Mouse (Mus musculus): ENCODE results near the gene Zscan22. TPM values are rescaled to one million over a fixed set of nuclear protein-coding genes. Genes with fewer than 3 reads are reported as not detected.
"Not testable (repeated sequence)": the region's sequence is repeated elsewhere in the genome, so short reads cannot be mapped to it uniquely, and the experiment has no call there.

The Zscan22 gene
- total and polyA plus RNA-seq, 2 experiments = 1.2 to 6.6 TPM

DNA sequence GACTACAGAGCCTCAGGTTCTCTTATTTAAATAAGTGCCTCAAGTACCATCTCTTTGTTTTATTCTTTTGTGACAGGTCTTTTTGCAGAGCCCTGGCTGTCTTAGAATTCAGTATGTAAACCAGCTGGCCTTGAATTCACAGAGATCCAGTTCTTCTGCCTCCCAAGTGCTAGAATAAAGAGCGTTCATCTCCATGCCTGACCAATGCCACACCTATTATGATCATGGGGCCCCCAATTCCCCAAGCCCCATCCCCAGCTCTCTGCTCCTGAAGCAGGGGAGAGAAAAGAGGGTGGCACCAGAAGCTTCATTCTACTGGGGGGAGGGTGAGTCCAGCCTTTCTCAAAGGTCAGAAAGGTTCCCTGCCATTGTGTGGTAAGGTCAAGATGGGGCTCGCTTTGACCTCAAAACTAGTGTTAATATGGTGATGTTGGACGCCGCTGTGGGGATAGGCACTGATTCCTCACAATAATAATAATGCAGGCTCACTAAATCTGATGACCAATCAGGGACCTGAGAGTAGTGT, 36.1 kb downstream of the Zscan22 start:
- Histone ChIP-seq H3K79me2 (ENCODE audit: control insufficient read depth, insufficient read depth, low read length) (no peaks in the 10 kb centered on the region), H3K9ac (ENCODE audit: low read depth, low read length) (no peak overlapping the region), H3K27ac (replicated peaks; ENCODE audit: insufficient read depth, low read depth, low read length) (no peak overlapping the region), H3K4me3 (ENCODE audit: insufficient read depth, low read depth, low read length) (no peak overlapping the region), H3K36me3 (ENCODE audit: control insufficient read depth, insufficient read depth, low read length) (no peaks in the 10 kb centered on the region), H3K27me3 (ENCODE audit: control insufficient read depth, insufficient read depth, low read length) (no peaks in the 10 kb centered on the region), H3K4me1 (ENCODE audit: control insufficient read depth, insufficient read depth, low read length) (peaks cover 9% of the 10 kb centered on the region)
- TF ChIP-seq CTCF (IDR thresholded peaks at IDR 0.05; ENCODE audit: low read depth, low read length) = no peak
- no peak for TF ChIP-seq POLR2A (IDR thresholded peaks at IDR 0.05; ENCODE audit: extremely low read depth, insufficient read depth, low read length)
- no peak for DNase-seq (ENCODE audit: extremely low read depth, low read depth, low spot score)
- 85% methylated on average over 4 of the region's 4 CpGs for WGBS

DNA sequence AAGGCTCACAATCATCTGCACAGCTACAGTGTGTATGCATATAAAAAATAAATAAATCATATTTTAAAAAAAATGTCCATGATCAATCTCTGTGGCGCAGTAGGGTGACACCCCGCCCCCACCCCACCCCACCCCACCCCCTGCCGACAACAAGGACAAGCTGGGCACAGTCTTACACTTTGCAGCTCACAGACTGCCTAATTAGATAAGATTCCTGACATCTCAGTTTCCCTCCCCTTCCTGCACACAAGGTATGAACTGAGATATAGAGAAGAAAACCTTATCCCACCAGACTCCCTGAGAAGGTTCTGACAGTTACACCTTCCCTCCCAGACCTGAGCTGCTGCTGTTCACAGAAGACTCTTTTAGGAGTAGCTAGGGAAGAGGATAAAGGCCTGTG, 37.2 kb downstream of the Zscan22 start:
- no peak overlapping the region for H3K27ac ChIP-seq (replicated peaks; ENCODE audit: insufficient read depth, low read depth, low read length)
- no peak for DNase-seq (ENCODE audit: extremely low read depth, low read depth, low spot score)
- H3K4me1 ChIP-seq (ENCODE audit: control insufficient read depth, insufficient read depth, low read length) = peaks cover 2% of the 10 kb centered on the region; the same call in 1 of the 2 replicates
- no peaks in the 10 kb centered on the region for H3K36me3 ChIP-seq (ENCODE audit: control insufficient read depth, insufficient read depth, low read length)
- no peaks in the 10 kb centered on the region for H3K79me2 ChIP-seq (ENCODE audit: control insufficient read depth, insufficient read depth, low read length)
- H3K9ac ChIP-seq (ENCODE audit: low read depth, low read length) = no peak overlapping the region
- TF ChIP-seq CTCF (IDR thresholded peaks at IDR 0.05; ENCODE audit: low read depth, low read length) (no peak), POLR2A (IDR thresholded peaks at IDR 0.05; ENCODE audit: extremely low read depth, insufficient read depth, low read length) (no peak)
- no peak overlapping the region for H3K4me3 ChIP-seq (ENCODE audit: insufficient read depth, low read depth, low read length)
- no peaks in the 10 kb centered on the region for H3K27me3 ChIP-seq (ENCODE audit: control insufficient read depth, insufficient read depth, low read length)
- WGBS = 79% methylated on average over 3 of the region's 3 CpGs

DNA sequence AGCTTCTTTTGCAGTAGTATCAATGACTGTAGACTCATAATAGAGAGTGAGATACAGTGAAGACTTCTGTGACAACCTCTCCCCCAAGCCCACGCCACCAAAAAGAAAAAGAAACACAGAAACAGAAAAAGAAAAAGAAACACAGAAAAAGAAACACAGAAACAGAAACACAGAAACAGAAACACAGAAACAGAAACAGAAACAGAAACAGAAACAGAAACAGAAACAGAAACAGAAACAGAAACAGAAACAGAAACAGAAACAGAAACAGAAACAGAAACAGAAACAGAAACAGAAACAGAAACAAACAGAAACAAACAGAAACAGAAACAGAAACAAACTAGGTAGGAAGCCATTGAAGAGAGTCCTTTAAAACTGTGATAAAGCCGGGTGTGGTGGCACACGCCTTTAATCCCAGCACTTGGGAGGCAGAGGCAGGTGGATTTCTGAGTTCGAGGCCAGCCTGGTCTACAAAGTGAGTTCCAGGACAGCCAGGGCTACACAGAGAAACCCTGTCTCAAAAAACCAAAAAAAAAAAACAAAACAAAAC, 39.7 kb downstream of the Zscan22 start:
- not testable (repeated sequence) for H3K27me3 ChIP-seq (ENCODE audit: control insufficient read depth, insufficient read depth, low read length); H3K4me3 ChIP-seq (ENCODE audit: insufficient read depth, low read depth, low read length); DNase-seq (ENCODE audit: extremely low read depth, low read depth, low spot score); H3K79me2 ChIP-seq (ENCODE audit: control insufficient read depth, insufficient read depth, low read length); H3K36me3 ChIP-seq (ENCODE audit: control insufficient read depth, insufficient read depth, low read length); H3K9ac ChIP-seq (ENCODE audit: low read depth, low read length); H3K4me1 ChIP-seq (ENCODE audit: control insufficient read depth, insufficient read depth, low read length); H3K27ac ChIP-seq (replicated peaks; ENCODE audit: insufficient read depth, low read depth, low read length)
- 90% methylated on average over 4 of the region's 4 CpGs for WGBS

DNA sequence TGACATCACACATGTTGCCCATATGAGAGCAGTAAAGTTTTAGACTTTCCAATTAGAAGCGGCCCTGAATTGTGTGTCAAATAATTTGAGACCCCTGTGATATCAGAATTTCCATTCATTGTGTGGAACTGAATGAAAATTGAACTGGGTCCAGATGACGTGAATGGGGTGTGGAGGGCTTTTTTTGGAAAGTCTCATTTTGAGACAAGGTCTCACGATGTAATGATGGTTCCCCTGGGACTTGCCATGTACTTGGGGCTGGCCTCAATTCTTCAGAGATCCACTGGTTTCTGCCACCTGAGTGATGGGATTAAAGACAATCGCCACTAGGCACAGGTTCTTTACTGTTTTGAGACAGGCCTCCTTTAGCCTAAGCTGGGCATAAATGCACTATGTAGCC, 43.0 kb downstream of the Zscan22 start:
- Histone ChIP-seq H3K4me1 (ENCODE audit: control insufficient read depth, insufficient read depth, low read length) (no peaks in the 10 kb centered on the region), H3K36me3 (ENCODE audit: control insufficient read depth, insufficient read depth, low read length) (no peaks in the 10 kb centered on the region), H3K9ac (ENCODE audit: low read depth, low read length) (no peak overlapping the region), H3K4me3 (ENCODE audit: insufficient read depth, low read depth, low read length) (no peak overlapping the region), H3K79me2 (ENCODE audit: control insufficient read depth, insufficient read depth, low read length) (no peaks in the 10 kb centered on the region), H3K27me3 (ENCODE audit: control insufficient read depth, insufficient read depth, low read length) (no peaks in the 10 kb centered on the region), H3K27ac (replicated peaks; ENCODE audit: insufficient read depth, low read depth, low read length) (no peak overlapping the region)
- TF ChIP-seq CTCF (IDR thresholded peaks at IDR 0.05; ENCODE audit: low read depth, low read length) (no peak), POLR2A (IDR thresholded peaks at IDR 0.05; ENCODE audit: extremely low read depth, insufficient read depth, low read length) (no peak)
- DNase-seq (ENCODE audit: extremely low read depth, low read depth, low spot score) = no peak
- WGBS = 90% methylated on average over 4 of the region's 4 CpGs

DNA sequence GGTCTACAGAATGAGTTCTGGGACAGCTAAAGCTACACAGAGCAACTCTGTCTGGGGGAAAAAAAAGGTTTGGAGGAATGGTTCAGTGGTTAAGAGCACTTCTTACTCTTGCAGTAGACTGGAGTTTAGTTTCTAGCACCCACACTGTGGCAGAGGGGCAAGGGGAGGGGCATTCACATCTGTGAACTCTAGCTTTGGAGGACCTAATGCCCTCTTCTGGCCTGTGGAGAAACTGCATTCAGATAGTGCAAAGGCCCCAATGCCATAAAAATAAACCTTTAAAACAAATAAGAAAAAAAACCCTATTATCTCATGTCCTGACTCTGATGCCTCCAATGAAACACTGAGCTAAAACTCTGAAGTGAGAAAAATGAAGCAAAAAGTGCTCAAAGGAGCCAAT, 45.9 kb downstream of the Zscan22 start:
- Histone ChIP-seq H3K4me3 (ENCODE audit: insufficient read depth, low read depth, low read length) (no peak overlapping the region), H3K9ac (ENCODE audit: low read depth, low read length) (no peak overlapping the region), H3K27me3 (ENCODE audit: control insufficient read depth, insufficient read depth, low read length) (no peaks in the 10 kb centered on the region), H3K36me3 (ENCODE audit: control insufficient read depth, insufficient read depth, low read length) (no peaks in the 10 kb centered on the region), H3K79me2 (ENCODE audit: control insufficient read depth, insufficient read depth, low read length) (no peaks in the 10 kb centered on the region), H3K4me1 (ENCODE audit: control insufficient read depth, insufficient read depth, low read length) (no peaks in the 10 kb centered on the region), H3K27ac (replicated peaks; ENCODE audit: insufficient read depth, low read depth, low read length) (no peak overlapping the region)
- DNase-seq (ENCODE audit: extremely low read depth, low read depth, low spot score) = peak; percentile 25
- TF ChIP-seq POLR2A (IDR thresholded peaks at IDR 0.05; ENCODE audit: extremely low read depth, insufficient read depth, low read length) = no peak
- TF ChIP-seq CTCF (IDR thresholded peaks at IDR 0.05; ENCODE audit: low read depth, low read length) = peak; percentile 39

DNA sequence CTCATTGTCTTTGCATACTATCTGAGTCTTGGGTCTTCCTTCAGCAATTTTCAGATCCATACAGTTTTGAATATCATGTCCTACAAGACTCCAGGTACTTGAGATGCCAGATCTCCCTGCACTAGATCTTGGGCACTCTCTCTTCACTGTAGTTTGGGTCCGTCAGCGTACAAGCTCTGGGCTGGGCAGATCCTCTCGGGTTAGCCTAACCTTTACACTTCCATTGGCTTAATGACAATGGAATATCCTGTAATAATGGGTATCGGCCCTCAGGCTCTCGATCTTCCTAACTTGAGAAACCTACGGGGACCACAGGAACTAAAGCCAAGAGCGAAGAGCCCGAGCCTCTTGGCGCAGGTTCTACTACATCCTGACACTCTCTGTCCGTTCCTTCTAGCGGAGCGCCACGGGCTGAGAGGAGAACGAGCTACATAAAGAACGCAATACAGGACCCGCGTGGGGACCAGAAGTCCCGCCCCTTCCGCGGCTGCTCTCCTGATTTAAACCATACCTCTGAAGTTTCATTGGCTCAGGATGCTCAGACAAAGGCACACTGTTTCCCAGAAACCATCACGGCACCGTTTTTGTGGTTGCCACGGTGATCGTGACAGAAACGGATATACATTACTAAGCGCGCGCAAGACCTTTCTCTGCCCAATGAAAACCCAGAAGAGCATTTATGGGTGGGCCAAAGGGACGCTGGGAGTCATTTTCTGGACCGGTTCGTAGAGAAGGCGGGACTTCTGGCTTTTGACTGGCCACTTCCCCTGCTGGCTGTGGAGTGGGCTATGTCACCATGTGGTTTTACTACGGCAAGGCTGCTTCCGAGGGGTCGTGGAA, 51.6 kb downstream of the Zscan22 start:
- no peaks in the 10 kb centered on the region for H3K36me3 ChIP-seq (ENCODE audit: control insufficient read depth, insufficient read depth, low read length)
- 11% methylated on average over 35 of the region's 35 CpGs for WGBS
- TF ChIP-seq POLR2A (IDR thresholded peaks at IDR 0.05; ENCODE audit: extremely low read depth, insufficient read depth, low read length) (no peak), CTCF (IDR thresholded peaks at IDR 0.05; ENCODE audit: low read depth, low read length) (no peak)

More for the DNA sequence above, 51.6 kb downstream of the Zscan22 start:
- Histone ChIP-seq H3K27ac (replicated peaks; ENCODE audit: insufficient read depth, low read depth, low read length) (peak overlapping the region; percentile 25), H3K4me3 (ENCODE audit: insufficient read depth, low read depth, low read length) (peak overlapping the region; percentile 44), H3K27me3 (ENCODE audit: control insufficient read depth, insufficient read depth, low read length) (no peaks in the 10 kb centered on the region), H3K79me2 (ENCODE audit: control insufficient read depth, insufficient read depth, low read length) (no peaks in the 10 kb centered on the region), H3K4me1 (ENCODE audit: control insufficient read depth, insufficient read depth, low read length) (peaks cover 2% of the 10 kb centered on the region), H3K9ac (ENCODE audit: low read depth, low read length) (peak overlapping the region; percentile 44)
- DNase-seq (ENCODE audit: extremely low read depth, low read depth, low spot score) = peak; percentile 81

All from liver, adult 2 months (tissue).